Mouse (Mus musculus) spleen, postnatal 10 days (tissue): Measurements from ENCODE around the gene Kazn.
A peak's percentile ranks its signal among the peaks of the same experiment; 100 is the strongest.

Source experiments
- DNase-seq, 2 experiments: peaks; one replicate each; pipeline ENCODE4 v3.0.0; 2021 to 2022; ENCODE audit warnings: low spot score in 2 of 2

The Kazn gene

GRCm38 (mm10) chr4:142242164-142242563 lies 3.0 kb upstream of the Kazn start:
- no peak for DNase-seq

- DNase-seq = no peak
Measured at GRCm38 (mm10) chr4:142240874-142241273, 1.7 kb upstream of the Kazn start.

GRCm38 (mm10) chr4:142238486-142239239 lies 538 bp downstream of the Kazn start:
- DNase-seq = peak; percentile 7 to 31

GRCm38 (mm10) chr4:142238041-142238440 lies 1.2 kb downstream of the Kazn start:
- no peak for DNase-seq

GRCm38 (mm10) chr4:142236681-142237080 lies 2.5 kb downstream of the Kazn start:
- DNase-seq = no peak

GRCm38 (mm10) chr4:142235426-142235825 lies 3.8 kb downstream of the Kazn start:
- DNase-seq = no peak

GRCm38 (mm10) chr4:142234828-142235227 lies 4.4 kb downstream of the Kazn start:
- no peak for DNase-seq

GRCm38 (mm10) chr4:142228821-142229575 lies 10.2 kb downstream of the Kazn start:
- DNase-seq = no peak

- DNase-seq = no peak
Measured at GRCm38 (mm10) chr4:142223898-142224645, 15.1 kb downstream of the Kazn start.

- DNase-seq = no peak
Measured at GRCm38 (mm10) chr4:142222385-142222784, 16.8 kb downstream of the Kazn start.

- no peak for DNase-seq
Measured at GRCm38 (mm10) chr4:142221757-142222072, 17.5 kb downstream of the Kazn start.

GRCm38 (mm10) chr4:142221025-142221756 lies 18.0 kb downstream of the Kazn start:
- DNase-seq = peak in 1 of 2 experiments; percentile 25

GRCm38 (mm10) chr4:142218997-142219396 lies 20.2 kb downstream of the Kazn start:
- DNase-seq = no peak

GRCm38 (mm10) chr4:142217048-142217447 lies 22.2 kb downstream of the Kazn start:
- no peak for DNase-seq

GRCm38 (mm10) chr4:142215760-142216159 lies 23.4 kb downstream of the Kazn start:
- DNase-seq = no peak

- no peak for DNase-seq
Measured at GRCm38 (mm10) chr4:142214532-142214931, 24.7 kb downstream of the Kazn start.

- no peak for DNase-seq
Measured at GRCm38 (mm10) chr4:142212425-142212824, 26.8 kb downstream of the Kazn start.

GRCm38 (mm10) chr4:142209884-142210283 lies 29.3 kb downstream of the Kazn start:
- no peak for DNase-seq

- no peak for DNase-seq
Measured at GRCm38 (mm10) chr4:142209476-142209875, 29.7 kb downstream of the Kazn start.

GRCm38 (mm10) chr4:142205693-142206092 lies 33.5 kb downstream of the Kazn start:
- DNase-seq = no peak

GRCm38 (mm10) chr4:142196626-142197025 lies 42.6 kb downstream of the Kazn start:
- DNase-seq = no peak

- no peak for DNase-seq
Measured at GRCm38 (mm10) chr4:142193780-142194179, 45.4 kb downstream of the Kazn start.
